Mouse (Mus musculus): ENCODE data around the gene Yes1. TPM values are rescaled to one million over a fixed set of nuclear protein-coding genes. Genes with fewer than 3 reads are reported as not detected.
"Not testable (repeated sequence)": the region's sequence is repeated elsewhere in the genome, so short reads cannot be mapped to it uniquely, and the experiment has no call there.

The Yes1 gene
- polyA plus RNA-seq, 1 experiment from 2014 or later: 4.8 TPM

GRCm38 (mm10) chr5:32711485-32711884, 100.5 kb downstream of the Yes1 start:
- no peak overlapping the region for H3K9ac ChIP-seq
- no peaks in the 10 kb centered on the region for H3K36me3 ChIP-seq (replicated peaks)
- ATAC-seq (ENCODE audit: insufficient read depth): no peak
- H3K4me3 ChIP-seq (replicated peaks): no peak overlapping the region
- H3K27ac ChIP-seq (replicated peaks): no peak overlapping the region
- peaks cover 14% of the 10 kb centered on the region for H3K4me1 ChIP-seq (replicated peaks)
- 78% methylated on average over 5 of the region's 5 CpGs for WGBS (ENCODE audit: insufficient replicate concordance)
- no peaks in the 10 kb centered on the region for H3K27me3 ChIP-seq
- H3K4me2 ChIP-seq: no peak overlapping the region
- no peaks in the 10 kb centered on the region for H3K9me3 ChIP-seq (replicated peaks)

- H3K36me3 ChIP-seq (replicated peaks): no peaks in the 10 kb centered on the region
- H3K4me1 ChIP-seq (replicated peaks): peaks cover 14% of the 10 kb centered on the region
- H3K9ac ChIP-seq: no peak overlapping the region
- ATAC-seq (ENCODE audit: insufficient read depth): no peak
- peak overlapping the region; percentile 78 for H3K4me2 ChIP-seq
- peak overlapping the region; percentile 74; the same call in 1 of the 2 replicates for H3K4me3 ChIP-seq (replicated peaks)
- H3K9me3 ChIP-seq (replicated peaks): no peaks in the 10 kb centered on the region
- WGBS (ENCODE audit: insufficient replicate concordance): 63% methylated on average over 4 of the region's 4 CpGs
- H3K27ac ChIP-seq (replicated peaks): no peak overlapping the region
- no peaks in the 10 kb centered on the region for H3K27me3 ChIP-seq
Observed at GRCm38 (mm10) chr5:32712221-32713041, 101.5 kb downstream of the Yes1 start.

- Histone ChIP-seq H3K4me3 (replicated peaks) (peak overlapping the region; percentile 74), H3K9me3 (replicated peaks) (no peaks in the 10 kb centered on the region), H3K4me2 (peak overlapping the region; percentile 78), H3K27me3 (no peaks in the 10 kb centered on the region), H3K36me3 (replicated peaks) (no peaks in the 10 kb centered on the region), H3K4me1 (replicated peaks) (peaks cover 14% of the 10 kb centered on the region), H3K27ac (replicated peaks) (peak overlapping the region; percentile 88), H3K9ac (peak overlapping the region; percentile 62)
- 19% methylated on average over 2 of the region's 2 CpGs for WGBS (ENCODE audit: insufficient replicate concordance)
- peak; percentile 11 for ATAC-seq (ENCODE audit: insufficient read depth)
Observed at GRCm38 (mm10) chr5:32713042-32713702, 102.2 kb downstream of the Yes1 start.

GRCm38 (mm10) chr5:32713703-32714467, 102.9 kb downstream of the Yes1 start:
- Histone ChIP-seq H3K27ac (replicated peaks) (peak overlapping the region; percentile 88), H3K36me3 (replicated peaks) (no peaks in the 10 kb centered on the region), H3K4me1 (replicated peaks) (peaks cover 14% of the 10 kb centered on the region), H3K9me3 (replicated peaks) (no peaks in the 10 kb centered on the region), H3K27me3 (no peaks in the 10 kb centered on the region), H3K4me3 (replicated peaks) (peak overlapping the region; percentile 74), H3K4me2 (peak overlapping the region; percentile 78), H3K9ac (peak overlapping the region; percentile 62)
- WGBS (ENCODE audit: insufficient replicate concordance): under 1% methylated on average over 55 of the region's 55 CpGs
- peak; percentile 90 for ATAC-seq (ENCODE audit: insufficient read depth)

GRCm38 (mm10) chr5:32717726-32718125, 106.8 kb downstream of the Yes1 start:
- 0 out of 2 replicates have a peak, but pooled peaks have one; percentile 7 for ATAC-seq (ENCODE audit: insufficient read depth)
- no peaks in the 10 kb centered on the region for H3K9me3 ChIP-seq (replicated peaks)
- peak overlapping the region; percentile 67 for H3K27ac ChIP-seq (replicated peaks)
- H3K4me2 ChIP-seq: no peak overlapping the region
- no peak overlapping the region for H3K9ac ChIP-seq
- H3K4me1 ChIP-seq (replicated peaks): peaks cover 16% of the 10 kb centered on the region
- no peaks in the 10 kb centered on the region for H3K36me3 ChIP-seq (replicated peaks)
- H3K27me3 ChIP-seq: no peaks in the 10 kb centered on the region
- WGBS (ENCODE audit: insufficient replicate concordance): 34% methylated on average over 1 of the region's 1 CpGs
- H3K4me3 ChIP-seq (replicated peaks): no peak overlapping the region

- peak overlapping the region; percentile 67 for H3K27ac ChIP-seq (replicated peaks)
- H3K4me3 ChIP-seq (replicated peaks): no peak overlapping the region
- H3K27me3 ChIP-seq: no peaks in the 10 kb centered on the region
- peaks cover 12% of the 10 kb centered on the region; the same call in 1 of the 2 replicates for H3K4me1 ChIP-seq (replicated peaks)
- no peak overlapping the region for H3K4me2 ChIP-seq
- no peak overlapping the region for H3K9ac ChIP-seq
- no peaks in the 10 kb centered on the region for H3K9me3 ChIP-seq (replicated peaks)
- 0 out of 2 replicates have a peak, but pooled peaks have one; percentile 18 for ATAC-seq (ENCODE audit: insufficient read depth)
- H3K36me3 ChIP-seq (replicated peaks): no peaks in the 10 kb centered on the region
- WGBS (ENCODE audit: insufficient replicate concordance): 43% methylated on average over 6 of the region's 6 CpGs
Observed at GRCm38 (mm10) chr5:32718916-32719315, 107.9 kb downstream of the Yes1 start.

- 72% methylated on average over 9 of the region's 9 CpGs for WGBS (ENCODE audit: insufficient replicate concordance)
- H3K9ac ChIP-seq: no peak overlapping the region
- H3K9me3 ChIP-seq (replicated peaks): no peaks in the 10 kb centered on the region
- H3K4me3 ChIP-seq (replicated peaks): no peak overlapping the region
- H3K27me3 ChIP-seq: no peaks in the 10 kb centered on the region
- no peak overlapping the region for H3K27ac ChIP-seq (replicated peaks)
- no peaks in the 10 kb centered on the region for H3K36me3 ChIP-seq (replicated peaks)
- no peak overlapping the region for H3K4me2 ChIP-seq
- H3K4me1 ChIP-seq (replicated peaks): peaks cover 15% of the 10 kb centered on the region; the same call in 1 of the 2 replicates
- ATAC-seq (ENCODE audit: insufficient read depth): no peak
Observed at GRCm38 (mm10) chr5:32720416-32720815, 109.4 kb downstream of the Yes1 start.

GRCm38 (mm10) chr5:32721316-32721715, 110.3 kb downstream of the Yes1 start:
- Histone ChIP-seq H3K36me3 (replicated peaks) (no peaks in the 10 kb centered on the region), H3K4me1 (replicated peaks) (peaks cover 15% of the 10 kb centered on the region; the same call in 1 of the 2 replicates), H3K4me3 (replicated peaks) (no peak overlapping the region), H3K9ac (no peak overlapping the region), H3K4me2 (no peak overlapping the region), H3K27ac (replicated peaks) (no peak overlapping the region), H3K27me3 (no peaks in the 10 kb centered on the region), H3K9me3 (replicated peaks) (no peaks in the 10 kb centered on the region)
- ATAC-seq (ENCODE audit: insufficient read depth): no peak
- 57% methylated on average over 3 of the region's 3 CpGs for WGBS (ENCODE audit: insufficient replicate concordance)

GRCm38 (mm10) chr5:32722263-32722662, 111.3 kb downstream of the Yes1 start:
- ATAC-seq (ENCODE audit: insufficient read depth): no peak
- Histone ChIP-seq H3K4me3 (replicated peaks) (no peak overlapping the region), H3K36me3 (replicated peaks) (no peaks in the 10 kb centered on the region), H3K9ac (no peak overlapping the region), H3K4me2 (no peak overlapping the region), H3K27me3 (no peaks in the 10 kb centered on the region), H3K27ac (replicated peaks) (no peak overlapping the region), H3K4me1 (replicated peaks) (peaks cover 15% of the 10 kb centered on the region; the same call in 1 of the 2 replicates), H3K9me3 (replicated peaks) (no peaks in the 10 kb centered on the region)
- 61% methylated on average over 7 of the region's 7 CpGs for WGBS (ENCODE audit: insufficient replicate concordance)

- not testable (repeated sequence) for H3K9me3 ChIP-seq (replicated peaks); ATAC-seq (ENCODE audit: insufficient read depth); H3K27ac ChIP-seq (replicated peaks); H3K27me3 ChIP-seq; H3K9ac ChIP-seq; H3K36me3 ChIP-seq (replicated peaks); H3K4me2 ChIP-seq; H3K4me3 ChIP-seq (replicated peaks)
- WGBS (ENCODE audit: insufficient replicate concordance): 76% methylated on average over 8 of the region's 8 CpGs
- peaks cover 15% of the 10 kb centered on the region; the same call in 1 of the 2 replicates for H3K4me1 ChIP-seq (replicated peaks)
Observed at GRCm38 (mm10) chr5:32722711-32723110, 111.7 kb downstream of the Yes1 start.

- no peaks in the 10 kb centered on the region for H3K9me3 ChIP-seq (replicated peaks)
- no peaks in the 10 kb centered on the region for H3K27me3 ChIP-seq
- ATAC-seq (ENCODE audit: insufficient read depth): no peak
- no peak overlapping the region for H3K4me2 ChIP-seq
- peaks cover 15% of the 10 kb centered on the region; the same call in 1 of the 2 replicates for H3K4me1 ChIP-seq (replicated peaks)
- no peak overlapping the region for H3K9ac ChIP-seq
- WGBS (ENCODE audit: insufficient replicate concordance): 63% methylated on average over 7 of the region's 7 CpGs
- no peak overlapping the region for H3K4me3 ChIP-seq (replicated peaks)
- no peak overlapping the region for H3K27ac ChIP-seq (replicated peaks)
- H3K36me3 ChIP-seq (replicated peaks): no peaks in the 10 kb centered on the region
Observed at GRCm38 (mm10) chr5:32723981-32724380, 113.0 kb downstream of the Yes1 start.

Measured in liver, embryonic 15.5 days (tissue).